Mouse (Mus musculus): ENCODE data around the gene Gm3373.
"Not testable (repeated sequence)": the region's sequence is repeated elsewhere in the genome, so short reads cannot be mapped to it uniquely, and the experiment has no call there.

Gm3373 gene

GRCm38 (mm10) chr14:5741477-5741876 lies at the start of gene Gm3373:
Gene Gm3373 (minus strand): TSS chr14:5741577.
- DNase-seq, result not testable (repeated sequence)

- DNase-seq, result not testable (repeated sequence)
Measured at GRCm38 (mm10) chr14:5687357-5687756, 54.0 kb downstream of the Gm3373 start, which contains the start of gene Gm9603. Gene Gm9603 (minus strand): TSS chr14:5687457.
